Mouse (Mus musculus): ENCODE measurements around the gene Bcl3. TPM values are rescaled to one million over a fixed set of nuclear protein-coding genes. Genes with fewer than 3 reads are reported as not detected.

Gene Bcl3
- polyA plus RNA-seq, 1 experiment from 2014 or later, result 13.3 TPM

DNA sequence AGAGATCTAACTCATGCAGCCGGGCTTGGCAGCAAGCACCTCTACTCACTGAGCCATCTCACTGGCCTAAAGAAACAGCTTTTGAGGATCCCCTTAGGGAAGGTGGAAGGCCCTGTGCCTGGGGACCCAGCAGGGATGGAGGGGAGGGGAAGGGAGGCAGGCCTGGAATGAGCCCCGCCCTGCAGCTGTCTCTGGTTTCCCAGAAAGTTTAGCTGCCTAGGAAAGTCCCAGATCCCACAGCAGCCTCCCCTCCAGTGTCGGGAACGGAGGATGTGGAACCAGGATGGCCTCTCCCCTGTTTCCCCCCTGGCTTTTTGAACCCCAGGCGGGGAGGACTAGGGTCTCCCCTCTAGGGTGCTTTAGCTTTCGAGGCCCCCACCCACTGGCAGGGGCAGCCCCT is 4.2 kb upstream of the Bcl3 start:
- H3K36me3 ChIP-seq, result no peaks in the 10 kb centered on the region
- no peak for ATAC-seq
- peaks cover 40% of the 10 kb centered on the region for H3K4me1 ChIP-seq (replicated peaks)
- no peak overlapping the region for H3K4me3 ChIP-seq (replicated peaks)
- no peak overlapping the region for H3K9ac ChIP-seq
- 0 out of 2 replicates have a peak, but pooled peaks cover 3% of the 10 kb centered on the region for H3K27me3 ChIP-seq (replicated peaks)
- no peaks in the 10 kb centered on the region for H3K9me3 ChIP-seq
- WGBS, result 36% methylated on average over 6 of the region's 6 CpGs
- 0 out of 2 replicates have a peak overlapping the region, but pooled peaks have one; percentile 11 for H3K27ac ChIP-seq
- H3K4me2 ChIP-seq (replicated peaks), result no peak overlapping the region

DNA sequence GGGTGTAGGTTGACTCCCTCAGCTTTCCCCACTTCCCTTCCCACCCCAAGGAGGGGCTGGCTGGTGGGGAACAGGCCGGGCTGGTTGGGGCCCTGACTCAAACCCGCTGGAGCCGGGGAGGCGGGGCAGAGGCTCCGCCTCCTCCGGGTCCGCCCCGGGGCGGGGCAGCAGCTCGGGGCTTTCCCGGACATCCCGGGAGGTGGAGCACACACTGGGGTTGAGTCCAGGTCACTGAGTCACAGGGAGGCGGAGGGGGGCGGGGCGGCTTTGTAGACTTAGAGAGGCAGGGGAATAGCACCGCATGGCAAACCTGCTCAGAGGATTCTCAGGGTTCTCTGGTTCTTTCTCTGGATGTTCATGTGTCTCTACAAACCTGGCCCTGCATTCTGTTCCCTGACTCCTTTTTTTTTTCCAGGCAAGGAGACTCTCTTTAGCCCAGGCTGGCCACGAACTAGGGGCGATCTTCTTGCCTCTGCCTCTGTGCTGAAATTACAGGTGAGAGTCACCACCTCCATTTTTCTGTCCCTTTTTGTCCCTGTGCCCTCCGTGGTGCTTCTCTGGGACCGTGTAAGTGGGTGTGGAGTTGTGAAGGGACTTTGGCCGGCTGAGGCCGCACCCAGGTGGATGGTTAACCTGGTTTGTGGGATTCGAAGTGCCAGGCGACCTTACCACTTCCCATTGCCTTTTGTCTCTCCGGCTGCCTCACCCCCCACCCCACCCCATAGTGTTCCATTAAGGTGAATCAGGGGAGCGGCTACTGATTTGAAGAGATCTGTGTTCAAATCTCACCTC is 1.8 kb upstream of the Bcl3 start:
- 20% methylated on average over 25 of the region's 26 CpGs for WGBS
- H3K36me3 ChIP-seq, result no peaks in the 10 kb centered on the region
- H3K27ac ChIP-seq, result peak overlapping the region; percentile 97
- H3K9me3 ChIP-seq, result no peaks in the 10 kb centered on the region
- 0 out of 2 replicates have a peak, but pooled peaks cover 3% of the 10 kb centered on the region for H3K27me3 ChIP-seq (replicated peaks)
- peak overlapping the region; percentile 94 for H3K4me2 ChIP-seq (replicated peaks)
- ATAC-seq, result peak; percentile 91
- peak overlapping the region; percentile 24; the same call in 1 of the 2 replicates for H3K9ac ChIP-seq
- peak overlapping the region; percentile 13 for H3K4me3 ChIP-seq (replicated peaks)
- H3K4me1 ChIP-seq (replicated peaks), result peaks cover 32% of the 10 kb centered on the region

DNA sequence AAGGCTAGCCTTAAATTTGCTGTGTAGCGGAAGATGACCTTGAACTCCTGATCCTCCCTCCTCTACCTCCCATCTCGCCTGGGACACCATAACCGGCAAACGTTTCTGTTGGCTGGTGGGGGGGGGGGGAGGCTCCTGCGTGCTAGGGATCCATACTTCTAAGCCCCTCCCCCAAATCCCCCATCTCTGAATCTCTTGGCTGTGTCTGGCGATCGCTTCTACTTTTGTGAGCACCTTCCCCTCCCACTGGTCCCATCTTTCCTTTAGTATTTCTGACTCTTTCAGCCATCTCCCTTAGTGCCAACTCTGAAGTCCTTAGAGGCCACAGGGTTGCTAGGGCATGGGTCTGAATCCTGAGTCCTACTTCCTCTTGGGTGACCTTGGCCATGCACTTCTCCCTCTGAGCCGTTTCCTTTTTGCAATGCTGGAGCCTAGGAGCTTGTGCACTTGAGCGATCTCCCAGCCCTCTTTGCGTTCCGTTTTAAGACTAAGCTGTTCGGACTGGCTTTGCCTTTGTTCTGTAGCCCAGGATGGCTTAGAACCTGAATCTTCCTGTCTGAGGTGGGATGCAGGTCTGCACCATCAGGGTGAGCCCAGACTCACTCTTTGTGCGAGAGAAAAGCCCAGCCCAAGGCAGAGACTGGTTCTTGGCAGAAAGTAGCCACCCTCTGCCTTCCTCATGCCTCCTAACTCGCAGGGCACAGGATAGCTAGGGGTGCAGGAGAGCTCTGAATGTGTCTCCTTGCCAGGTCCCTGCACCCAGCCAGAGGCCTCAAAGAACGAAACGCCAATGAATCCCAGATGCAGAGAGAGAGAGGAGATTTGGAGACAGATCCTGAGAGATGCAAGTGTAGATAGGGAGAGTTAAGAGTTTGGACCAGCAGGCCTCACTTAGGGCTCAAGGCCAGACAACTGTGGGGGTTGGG is 949 bp upstream of the Bcl3 start:
- peak overlapping the region; percentile 94 for H3K4me2 ChIP-seq (replicated peaks)
- no peak overlapping the region for H3K4me3 ChIP-seq (replicated peaks)
- H3K9me3 ChIP-seq, result no peaks in the 10 kb centered on the region
- ATAC-seq, result peak; percentile 35
- WGBS, result 26% methylated on average over 16 of the region's 16 CpGs
- H3K27me3 ChIP-seq (replicated peaks), result 0 out of 2 replicates have a peak, but pooled peaks cover 3% of the 10 kb centered on the region
- no peak overlapping the region for H3K9ac ChIP-seq
- peaks cover 39% of the 10 kb centered on the region for H3K4me1 ChIP-seq (replicated peaks)
- H3K36me3 ChIP-seq, result no peaks in the 10 kb centered on the region
- peak overlapping the region; percentile 97 for H3K27ac ChIP-seq

DNA sequence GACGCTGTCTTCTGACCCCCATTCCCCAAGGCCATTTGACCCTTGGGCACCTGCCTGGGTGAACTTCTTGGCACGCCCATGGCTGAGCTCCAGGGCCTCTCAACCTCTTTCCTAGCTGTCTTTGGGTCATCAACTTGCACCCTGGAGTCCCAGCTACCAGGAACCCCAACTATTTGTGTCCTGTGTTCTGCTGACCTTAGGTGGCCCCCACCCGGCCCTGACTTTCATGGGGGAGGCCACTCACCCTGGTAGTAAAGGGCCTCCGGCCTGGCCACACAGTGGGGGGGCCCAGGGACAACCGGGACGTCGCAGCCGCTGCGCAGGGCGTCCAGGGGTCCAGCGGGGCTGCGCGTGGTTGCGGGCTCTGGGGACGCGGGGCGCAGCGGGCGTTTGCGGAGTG is 377 bp downstream of the Bcl3 start:
- H3K36me3 ChIP-seq, result no peaks in the 10 kb centered on the region
- H3K9me3 ChIP-seq, result no peaks in the 10 kb centered on the region
- peak overlapping the region; percentile 94 for H3K4me2 ChIP-seq (replicated peaks)
- 0 out of 2 replicates have a peak, but pooled peaks cover 3% of the 10 kb centered on the region for H3K27me3 ChIP-seq (replicated peaks)
- 6% methylated on average over 20 of the region's 20 CpGs for WGBS
- ATAC-seq, result peak; percentile 1; the same call in 1 of the 2 replicates
- peak overlapping the region; percentile 75 for H3K27ac ChIP-seq
- peaks cover 53% of the 10 kb centered on the region for H3K4me1 ChIP-seq (replicated peaks)
- H3K9ac ChIP-seq, result peak overlapping the region; percentile 80
- H3K4me3 ChIP-seq (replicated peaks), result peak overlapping the region; percentile 58

- Histone ChIP-seq H3K36me3 (no peaks in the 10 kb centered on the region), H3K4me2 (replicated peaks) (peak overlapping the region; percentile 94), H3K27ac (no peak overlapping the region), H3K27me3 (replicated peaks) (0 out of 2 replicates have a peak, but pooled peaks cover 3% of the 10 kb centered on the region), H3K9ac (no peak overlapping the region), H3K9me3 (no peaks in the 10 kb centered on the region), H3K4me3 (replicated peaks) (peak overlapping the region; percentile 58), H3K4me1 (replicated peaks) (peaks cover 54% of the 10 kb centered on the region)
- ATAC-seq, result no peak
- WGBS, result 68% methylated on average over 7 of the region's 7 CpGs
Observed at GRCm38 (mm10) chr7:19821633-19822032, 937 bp downstream of the Bcl3 start.

GRCm38 (mm10) chr7:19820347-19821048 is 2.1 kb downstream of the Bcl3 start:
- H3K4me2 ChIP-seq (replicated peaks), result no peak overlapping the region
- no peaks in the 10 kb centered on the region for H3K9me3 ChIP-seq
- H3K4me1 ChIP-seq (replicated peaks), result peaks cover 63% of the 10 kb centered on the region
- H3K27me3 ChIP-seq (replicated peaks), result 0 out of 2 replicates have a peak, but pooled peaks cover 3% of the 10 kb centered on the region
- no peak overlapping the region for H3K27ac ChIP-seq
- WGBS, result 72% methylated on average over 3 of the region's 3 CpGs
- H3K36me3 ChIP-seq, result no peaks in the 10 kb centered on the region
- no peak for ATAC-seq
- no peak overlapping the region for H3K4me3 ChIP-seq (replicated peaks)
- H3K9ac ChIP-seq, result no peak overlapping the region

DNA sequence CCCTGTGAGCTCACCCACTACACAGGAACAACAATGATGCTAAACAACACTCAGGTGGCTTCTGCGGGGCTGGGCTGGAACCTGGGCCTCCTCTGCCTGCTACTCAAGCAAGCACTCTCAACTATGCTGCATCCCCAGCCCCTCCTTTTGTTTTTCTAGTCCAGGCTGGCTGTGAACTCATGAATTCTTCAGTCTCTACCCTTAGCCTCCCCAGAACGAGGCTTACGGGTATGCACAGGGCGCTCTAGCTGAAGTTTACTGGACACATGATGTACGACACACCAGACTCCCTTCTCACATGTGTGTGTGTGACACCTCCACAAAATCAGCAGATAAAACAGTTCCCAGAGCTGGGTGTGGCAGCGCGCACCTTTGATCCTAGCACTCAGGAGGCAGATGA is 3.7 kb downstream of the Bcl3 start:
- Histone ChIP-seq H3K9ac (no peak overlapping the region), H3K36me3 (no peaks in the 10 kb centered on the region; the same call in 1 of the 2 replicates), H3K4me3 (replicated peaks) (no peak overlapping the region), H3K27me3 (replicated peaks) (0 out of 2 replicates have a peak, but pooled peaks cover 3% of the 10 kb centered on the region), H3K4me2 (replicated peaks) (no peak overlapping the region), H3K9me3 (no peaks in the 10 kb centered on the region), H3K27ac (0 out of 2 replicates have a peak overlapping the region, but pooled peaks have one; percentile 56), H3K4me1 (replicated peaks) (peaks cover 58% of the 10 kb centered on the region)
- WGBS, result 69% methylated on average over 7 of the region's 7 CpGs
- no peak for ATAC-seq

DNA sequence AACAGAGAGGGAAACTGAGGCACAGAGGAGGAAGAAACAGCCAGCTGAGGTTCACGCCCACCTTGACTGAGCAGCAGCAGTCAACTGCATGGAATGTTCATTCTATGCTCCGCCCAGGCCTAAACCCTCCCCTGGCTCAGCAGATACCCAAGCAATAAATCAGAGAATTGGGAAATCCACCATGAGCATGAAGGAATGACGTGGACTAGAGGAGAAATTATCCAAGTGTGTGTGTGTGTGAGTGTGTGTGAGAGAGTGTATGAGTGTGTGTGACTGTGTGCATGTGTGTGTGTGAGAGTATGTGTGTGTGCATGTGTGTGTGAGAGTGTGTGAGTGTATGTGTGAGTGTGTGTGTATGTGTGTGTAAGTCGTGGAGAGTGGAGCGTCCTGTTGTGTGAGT is 4.1 kb downstream of the Bcl3 start:
- no peak overlapping the region for H3K4me2 ChIP-seq (replicated peaks)
- 0 out of 2 replicates have a peak overlapping the region, but pooled peaks have one; percentile 56 for H3K27ac ChIP-seq
- H3K36me3 ChIP-seq, result no peaks in the 10 kb centered on the region; the same call in 1 of the 2 replicates
- peak; percentile 24; the same call in 1 of the 2 replicates for ATAC-seq
- H3K4me3 ChIP-seq (replicated peaks), result no peak overlapping the region
- peaks cover 54% of the 10 kb centered on the region for H3K4me1 ChIP-seq (replicated peaks)
- 54% methylated on average over 5 of the region's 5 CpGs for whole genome bisulfite sequencing
- no peak overlapping the region for H3K9ac ChIP-seq
- H3K9me3 ChIP-seq, result no peaks in the 10 kb centered on the region
- H3K27me3 ChIP-seq (replicated peaks), result 0 out of 2 replicates have a peak, but pooled peaks cover 3% of the 10 kb centered on the region

DNA sequence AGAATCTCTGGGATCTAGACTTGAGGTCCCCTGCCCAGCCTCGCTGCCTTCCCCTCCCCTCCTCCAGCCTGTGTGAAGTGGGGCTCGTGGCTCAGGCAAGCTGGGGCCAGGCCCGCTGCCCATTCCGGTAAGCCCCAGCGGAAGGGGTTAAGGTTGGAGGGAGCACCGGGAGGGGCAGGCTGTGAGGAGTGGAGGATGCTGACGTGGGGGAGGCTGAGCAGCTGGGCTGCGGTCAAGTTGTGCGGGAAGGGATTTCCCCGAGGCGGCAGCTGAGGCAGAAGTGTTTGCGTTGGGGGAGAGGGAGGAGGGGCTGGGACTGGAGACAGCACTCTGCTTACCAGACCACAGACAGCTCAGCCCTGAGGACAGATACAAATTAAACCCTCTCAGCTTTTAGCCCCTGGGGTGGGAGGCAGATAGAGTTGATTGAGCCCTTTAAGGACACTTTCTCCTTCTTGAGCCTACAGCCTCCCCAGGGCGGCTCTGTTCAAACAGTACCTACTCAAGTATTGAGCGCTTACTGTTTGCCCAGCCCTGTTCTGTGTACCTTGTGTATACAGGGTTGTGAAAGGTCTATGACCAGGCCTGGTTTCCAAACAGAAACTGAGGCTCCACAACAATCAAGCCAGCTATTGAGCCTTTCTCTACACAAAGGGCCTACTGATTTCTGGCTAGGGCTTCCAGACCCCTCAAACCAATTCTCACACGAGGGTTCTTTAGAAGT is 5.0 kb downstream of the Bcl3 start:
- H3K9ac ChIP-seq, result peak overlapping the region; percentile 18; the same call in 1 of the 2 replicates
- no peaks in the 10 kb centered on the region for H3K9me3 ChIP-seq
- ATAC-seq, result peak; percentile 52

GRCm38 (mm10) chr7:19816224-19816771 is 6.3 kb downstream of the Bcl3 start:
- peak overlapping the region; percentile 38 for H3K4me3 ChIP-seq (replicated peaks)
- H3K27ac ChIP-seq, result peak overlapping the region; percentile 78
- peaks cover 45% of the 10 kb centered on the region for H3K4me1 ChIP-seq (replicated peaks)
- 0 out of 2 replicates have a peak, but pooled peaks cover 4% of the 10 kb centered on the region for H3K27me3 ChIP-seq (replicated peaks)
- no peaks in the 10 kb centered on the region; the same call in 1 of the 2 replicates for H3K36me3 ChIP-seq
- H3K9ac ChIP-seq, result peak overlapping the region; percentile 44
- H3K4me2 ChIP-seq (replicated peaks), result peak overlapping the region; percentile 75
- ATAC-seq, result peak; percentile 77
- WGBS, result 1% methylated on average over 28 of the region's 28 CpGs
- H3K9me3 ChIP-seq, result no peaks in the 10 kb centered on the region

More for the DNA sequence above, 5.0 kb downstream of the Bcl3 start:
- peaks cover 50% of the 10 kb centered on the region for H3K4me1 ChIP-seq (replicated peaks)
- peak overlapping the region; percentile 38 for H3K4me3 ChIP-seq (replicated peaks)
- H3K27ac ChIP-seq, result peak overlapping the region; percentile 78
- 11% methylated on average over 15 of the region's 15 CpGs for WGBS
- peak overlapping the region; percentile 75 for H3K4me2 ChIP-seq (replicated peaks)
- H3K27me3 ChIP-seq (replicated peaks), result 0 out of 2 replicates have a peak, but pooled peaks cover 3% of the 10 kb centered on the region
- H3K36me3 ChIP-seq, result no peaks in the 10 kb centered on the region; the same call in 1 of the 2 replicates
